ENCODE assay signal across 18 mouse cellular contexts in the genomic region with DNA sequence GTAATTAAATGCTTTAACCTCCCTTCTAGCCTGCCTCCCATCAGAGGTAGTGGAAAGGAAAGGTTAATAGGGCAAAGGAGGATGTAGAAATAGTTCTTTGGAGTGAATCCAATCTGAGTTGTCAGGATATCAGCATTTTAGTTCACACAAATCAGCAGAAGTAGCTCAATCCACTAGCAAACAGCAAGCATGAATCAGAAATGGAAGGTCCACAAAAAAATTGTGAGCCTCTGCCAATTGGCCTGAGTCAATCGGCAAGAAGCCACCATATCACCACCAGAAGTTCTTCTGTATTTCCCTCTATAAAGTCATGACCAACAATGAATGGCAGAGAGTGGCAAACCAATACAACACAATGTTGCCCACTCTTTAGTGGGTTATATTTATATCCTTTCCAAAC.
A peak's percentile ranks its signal among the peaks of the same experiment; 100 is the strongest.
DNase-seq lines count a peak whose midpoint lies in the region; ATAC-seq and TF ChIP-seq lines count a peak whose summit lies in the region.
"Had no signal": no experiment of that assay in that cellular context is flagged by ENCODE, and none has a peak within 500 bp of the region (broad histone marks: within the 10 kb centered on the region; RNA-seq: fewer than 3 reads in every experiment).

No protein-coding gene starts in this region.

- peak; percentile 52; the same call in 1 of the 2 replicates for ATAC-seq in cerebellum, adult (ENCODE audit: insufficient number of reproducible peaks, low FRiP score, low TSS enrichment)
- no peak for ATAC-seq in liver, postnatal 0 days
- ATAC-seq in forebrain, embryonic 15.5 days (replicated peaks) = no peak
- ATAC-seq: forebrain, embryonic 14.5 days; intestine, embryonic 16.5 days had no signal

- 63% methylated on average over 1 of the region's 1 CpGs for WGBS in liver, adult 2 months
- WGBS in liver, postnatal 0 days (ENCODE audit: insufficient replicate concordance) = 77% methylated on average over 1 of the region's 1 CpGs
- WGBS in forebrain, embryonic 15.5 days = 90% methylated on average over 1 of the region's 1 CpGs

- H3K27ac ChIP-seq in liver, adult 2 months (replicated peaks; ENCODE audit: insufficient read depth, low read depth, low read length) = no peak overlapping the region
- H3K27ac ChIP-seq in liver, postnatal 0 days (ENCODE audit: low read depth) = no peak overlapping the region
- no peak overlapping the region for H3K27ac ChIP-seq in forebrain, embryonic 15.5 days (replicated peaks)
- H3K27ac ChIP-seq: embryonic facial prominence, embryonic 10.5 days; forebrain, embryonic 10.5 days; heart, embryonic 15.5 days; hindbrain, embryonic 15.5 days had no signal

- no peak for TF ChIP-seq CTCF in liver, adult 2 months (IDR thresholded peaks at IDR 0.05; ENCODE audit: low read depth, low read length)
- TF ChIP-seq CTCF in liver, postnatal 0 days (IDR thresholded peaks at IDR 0.05; ENCODE audit: low read depth) = no peak

- TF ChIP-seq POLR2A in liver, adult 2 months (IDR thresholded peaks at IDR 0.05; ENCODE audit: extremely low read depth, insufficient read depth, low read length) = no peak

- no peaks in the 10 kb centered on the region for H3K27me3 ChIP-seq in liver, adult 2 months (ENCODE audit: control insufficient read depth, insufficient read depth, low read length)
- H3K27me3 ChIP-seq in liver, postnatal 0 days (ENCODE audit: insufficient read depth, low read length) = no peaks in the 10 kb centered on the region
- no peaks in the 10 kb centered on the region for H3K27me3 ChIP-seq in forebrain, embryonic 15.5 days
- H3K27me3 ChIP-seq: heart, embryonic 15.5 days; hindbrain, embryonic 15.5 days had no signal

- no peak for DNase-seq in cerebellum, postnatal 14 days
- DNase-seq in cerebellum, postnatal 10 days = peak; percentile 19 to 21
- no peak for DNase-seq in cerebellum, adult 9-11 months
- DNase-seq in liver, adult 2 months (ENCODE audit: extremely low read depth, low read depth, low spot score) = peak; percentile 66
- DNase-seq in liver, postnatal 0 days = no peak
- DNase-seq: adrenal gland, postnatal 14 days; gastrocnemius, postnatal 36 days; heart, adult 11 months; kidney, adult 2 months had no signal

- no peak overlapping the region for H3K9ac ChIP-seq in liver, adult 2 months (ENCODE audit: low read depth, low read length)
- H3K9ac ChIP-seq in liver, postnatal 0 days (replicated peaks) = no peak overlapping the region
- H3K9ac ChIP-seq in forebrain, embryonic 15.5 days (replicated peaks) = no peak overlapping the region
- H3K9ac ChIP-seq: heart, embryonic 15.5 days; hindbrain, embryonic 15.5 days had no signal

- no peaks in the 10 kb centered on the region for H3K4me1 ChIP-seq in liver, adult 2 months (ENCODE audit: control insufficient read depth, insufficient read depth, low read length)
- H3K4me1 ChIP-seq in liver, postnatal 0 days (ENCODE audit: insufficient read depth) = no peaks in the 10 kb centered on the region
- H3K4me1 ChIP-seq in forebrain, embryonic 15.5 days = no peaks in the 10 kb centered on the region
- H3K4me1 ChIP-seq: heart, embryonic 15.5 days had no signal

- H3K4me3 ChIP-seq in liver, adult 2 months (ENCODE audit: insufficient read depth, low read depth, low read length) = no peak overlapping the region
- H3K4me3 ChIP-seq in liver, postnatal 0 days (ENCODE audit: low read depth, low read length) = no peak overlapping the region
- no peak overlapping the region for H3K4me3 ChIP-seq in forebrain, embryonic 15.5 days
- H3K4me3 ChIP-seq: embryonic facial prominence, embryonic 10.5 days; forebrain, embryonic 10.5 days; heart, embryonic 15.5 days; hindbrain, embryonic 15.5 days had no signal

- no peak for TF ChIP-seq EP300 in liver, postnatal 0 days (IDR thresholded peaks at IDR 0.05; ENCODE audit: low read depth)

- H3K36me3 ChIP-seq in liver, adult 2 months (ENCODE audit: control insufficient read depth, insufficient read depth, low read length) = no peaks in the 10 kb centered on the region
- no peaks in the 10 kb centered on the region for H3K36me3 ChIP-seq in liver, postnatal 0 days (replicated peaks; ENCODE audit: insufficient read depth, low read length)
- no peaks in the 10 kb centered on the region for H3K36me3 ChIP-seq in forebrain, embryonic 15.5 days
- H3K36me3 ChIP-seq: embryonic facial prominence, embryonic 10.5 days; forebrain, embryonic 10.5 days; heart, embryonic 15.5 days; hindbrain, embryonic 15.5 days had no signal

- no peak overlapping the region for H3K4me2 ChIP-seq in liver, postnatal 0 days (ENCODE audit: low read depth, low read length)
- no peak overlapping the region for H3K4me2 ChIP-seq in forebrain, embryonic 15.5 days (replicated peaks)
- H3K4me2 ChIP-seq: heart, embryonic 11.5 days; heart, embryonic 15.5 days; hindbrain, embryonic 15.5 days had no signal

- H3K79me2 ChIP-seq in liver, adult 2 months (ENCODE audit: control insufficient read depth, insufficient read depth, low read length) = no peaks in the 10 kb centered on the region

- no peaks in the 10 kb centered on the region for H3K9me3 ChIP-seq in liver, postnatal 0 days (ENCODE audit: low read length)
- no peaks in the 10 kb centered on the region for H3K9me3 ChIP-seq in forebrain, embryonic 15.5 days
- H3K9me3 ChIP-seq: embryonic facial prominence, embryonic 10.5 days; forebrain, embryonic 10.5 days; hindbrain, embryonic 15.5 days had no signal

Comparison
In these comparisons a context has a peak if more than half of its experiments do, and no peak if none do; other contexts are left out.
1. DNase-seq: peak in cerebellum, postnatal 10 days (2 of 2) and liver, adult 2 months (single experiment); none in cerebellum, postnatal 14 days (0 of 2), cerebellum, adult 9-11 months (single experiment) and liver, postnatal 0 days (single experiment).